Mouse (Mus musculus) ovary, postnatal 14 days (tissue): ENCODE data around the gene Dnajc11.

ENCODE experiments used
- DNase-seq: peaks from one replicate; pipeline ENCODE4 v3.0.0; 2022; ENCODE audit warnings: low spot score

Dnajc11 gene

GRCm38 (mm10) chr4:152009076-152010051 lies 75.9 kb downstream of the Dnajc11 start:
- DNase-seq = no peak

DNA sequence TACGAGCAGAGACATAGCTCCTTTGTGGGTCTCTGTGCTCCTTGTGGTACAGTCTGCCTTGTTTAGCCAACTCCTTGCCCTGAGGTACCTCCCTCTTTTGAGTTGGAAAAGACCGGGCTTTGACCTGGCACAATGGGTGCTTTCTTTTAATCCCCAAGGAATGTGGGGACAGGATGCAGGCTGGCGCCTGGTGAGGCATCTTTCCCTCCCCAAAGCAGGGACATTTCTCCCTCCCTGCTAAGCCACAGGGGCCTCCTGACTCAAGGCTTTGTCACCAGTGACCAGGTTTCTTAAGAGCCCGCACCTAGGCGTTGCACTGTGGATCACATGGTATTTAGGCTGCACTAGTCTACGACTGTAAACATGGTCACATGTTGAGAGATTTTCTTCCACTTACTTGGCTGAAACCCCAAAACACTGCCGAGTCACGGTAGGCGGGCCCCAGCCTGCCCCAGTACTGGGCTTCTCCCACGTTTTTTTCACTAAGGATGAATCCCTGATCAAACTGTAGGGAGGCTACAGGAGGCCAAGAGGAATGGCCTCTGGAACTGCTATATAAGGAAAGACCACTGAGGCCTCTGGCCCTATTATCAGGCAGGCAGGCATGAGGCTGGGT lies 76.7 kb downstream of the Dnajc11 start:
- no peak for DNase-seq

- DNase-seq = no peak
Observed at GRCm38 (mm10) chr4:152010707-152011134, 77.2 kb downstream of the Dnajc11 start.

DNA sequence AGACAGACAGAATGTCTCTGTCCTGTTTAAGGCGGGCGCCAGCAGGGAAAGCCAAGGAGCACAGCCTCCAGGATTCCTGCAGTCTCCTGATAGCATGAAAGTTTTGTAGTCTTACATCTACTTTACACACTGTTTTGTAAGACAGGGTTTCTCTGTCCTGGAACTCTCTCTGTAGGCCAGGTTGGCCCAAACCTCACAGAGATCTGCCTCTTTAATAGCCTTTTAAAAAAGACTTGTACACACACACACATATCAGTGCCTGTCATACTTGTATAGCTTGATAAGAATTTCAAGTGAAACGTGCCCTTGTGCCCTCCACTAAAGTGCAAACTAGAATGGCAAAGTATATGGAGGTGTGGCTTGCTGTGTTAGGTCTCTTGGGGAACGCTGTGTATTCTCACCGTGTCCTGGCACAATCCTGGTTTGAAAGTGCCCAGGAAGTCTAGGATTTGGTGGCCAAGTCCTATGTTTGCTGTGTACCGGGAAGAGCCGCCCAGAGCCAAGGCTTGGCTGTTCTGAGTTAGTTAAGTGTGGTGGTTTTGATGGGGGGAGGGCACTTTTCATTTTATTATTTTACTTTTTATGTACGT lies 77.8 kb downstream of the Dnajc11 start:
- DNase-seq = no peak

- DNase-seq = no peak
Observed at GRCm38 (mm10) chr4:152012109-152012508, 78.6 kb downstream of the Dnajc11 start.

GRCm38 (mm10) chr4:152013036-152013813 lies 79.7 kb downstream of the Dnajc11 start:
- no peak for DNase-seq

DNA sequence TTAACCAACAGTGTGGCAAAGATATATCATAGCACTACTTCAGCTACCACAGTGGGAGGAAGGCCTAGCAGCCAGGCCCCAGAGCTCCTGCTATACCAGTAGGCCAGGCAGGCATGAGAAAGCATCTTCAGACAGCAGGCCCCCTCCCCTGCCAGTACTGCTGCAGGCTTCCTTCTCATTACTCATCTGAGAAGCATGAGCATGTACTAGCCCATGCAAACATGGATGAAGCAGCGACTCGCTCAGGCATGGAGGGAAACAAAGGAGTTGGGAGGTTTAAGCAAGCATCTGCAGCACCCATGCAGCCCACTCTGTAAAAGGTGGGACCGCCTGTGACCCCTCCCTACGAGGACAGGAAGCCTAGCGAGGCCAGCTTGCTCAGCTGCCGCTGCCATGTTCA lies 85.6 kb downstream of the Dnajc11 start:
- DNase-seq = no peak

DNA sequence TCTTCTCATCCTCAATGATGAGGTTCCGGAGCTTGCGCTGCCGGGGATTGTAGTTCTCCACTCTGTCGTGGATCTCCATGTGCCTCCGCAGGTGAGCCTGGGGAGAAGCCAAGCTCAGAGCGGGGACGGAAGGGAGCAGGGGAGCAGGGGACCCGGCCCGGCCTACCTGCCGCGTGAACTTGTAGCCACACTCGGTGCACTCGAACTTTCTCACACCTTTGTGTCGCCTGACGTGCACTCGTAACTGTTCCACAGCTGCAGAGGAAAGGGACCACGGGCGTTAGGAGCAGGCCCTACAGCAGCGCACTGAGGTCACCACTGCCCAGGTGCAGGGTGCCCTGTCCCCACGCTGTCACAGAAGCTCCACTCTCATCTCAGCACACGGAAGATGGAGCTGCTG lies 86.5 kb downstream of the Dnajc11 start:
- no peak for DNase-seq

DNA sequence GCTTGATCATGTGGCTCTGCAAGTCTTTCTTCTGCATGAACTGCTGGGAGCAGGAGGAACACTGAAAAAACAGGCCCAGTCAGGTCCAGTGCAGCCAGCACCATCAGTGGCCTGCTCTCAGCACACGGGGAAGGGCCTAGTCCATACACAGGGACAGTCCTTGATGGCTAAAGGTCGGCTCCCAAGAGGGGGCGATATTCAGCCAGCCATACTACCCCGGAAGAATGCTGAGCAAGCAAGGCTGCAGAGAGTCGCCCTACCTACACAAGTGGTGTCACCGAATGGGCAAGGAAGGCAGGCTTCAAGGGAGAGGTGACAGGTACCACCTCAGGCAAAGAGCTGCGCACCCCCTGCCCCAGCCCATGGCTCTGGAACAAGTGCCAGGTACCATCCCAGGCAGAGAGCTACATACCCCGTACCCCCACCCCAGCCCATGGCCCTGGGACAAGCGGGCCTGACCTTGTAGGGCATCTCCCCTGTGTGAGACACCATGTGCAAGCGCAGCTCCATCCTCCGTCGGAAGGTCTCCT lies 88.1 kb downstream of the Dnajc11 start:
- no peak for DNase-seq

- DNase-seq = no peak
Observed at GRCm38 (mm10) chr4:152022506-152022905, 89.0 kb downstream of the Dnajc11 start.

DNA sequence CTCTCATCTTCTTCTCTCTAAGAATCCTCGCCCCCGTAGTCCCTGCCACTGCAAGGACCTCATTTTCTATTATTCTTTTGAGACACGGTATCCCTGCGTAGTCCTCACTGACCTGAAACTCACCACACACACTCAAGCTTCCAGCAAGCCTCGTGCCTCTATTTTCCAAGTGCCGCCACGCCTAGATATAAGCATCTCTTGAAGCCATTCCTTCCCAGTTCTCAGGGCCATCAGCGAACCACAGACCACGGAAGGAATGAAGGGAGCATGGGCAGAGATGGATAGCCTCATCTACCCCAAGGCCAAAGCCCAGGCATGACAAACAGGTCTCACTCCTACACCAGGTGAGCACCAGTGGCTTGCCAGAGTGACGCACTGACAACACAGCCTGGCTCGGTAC lies 91.0 kb downstream of the Dnajc11 start:
- no peak for DNase-seq

GRCm38 (mm10) chr4:152026751-152027508 lies 93.4 kb downstream of the Dnajc11 start:
- DNase-seq = no peak

DNA sequence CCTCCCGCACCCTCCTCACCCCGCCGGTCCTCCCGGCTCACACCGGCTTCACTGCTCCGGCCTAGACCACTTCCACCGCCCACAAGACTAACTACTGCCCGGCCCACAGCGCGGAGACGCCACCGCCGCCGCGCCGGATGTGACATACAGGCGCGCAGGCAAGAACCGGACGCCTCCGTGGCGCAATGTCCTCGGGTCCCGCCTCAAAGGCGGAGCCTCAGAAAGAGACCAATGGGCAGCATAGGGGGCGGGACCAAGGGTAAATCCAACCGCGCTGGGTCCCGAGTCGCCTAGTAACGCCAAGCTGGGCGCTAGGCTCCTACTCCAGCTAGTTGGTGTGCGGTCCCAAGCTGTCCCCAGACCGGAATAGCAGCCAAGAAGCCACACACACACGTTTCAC lies 94.0 kb downstream of the Dnajc11 start, which contains the start of gene Zbtb48:
Gene Zbtb48 (minus strand): TSS at position 148 of the 400 bp plus-strand sequence.
- DNase-seq = peak; percentile 89

DNA sequence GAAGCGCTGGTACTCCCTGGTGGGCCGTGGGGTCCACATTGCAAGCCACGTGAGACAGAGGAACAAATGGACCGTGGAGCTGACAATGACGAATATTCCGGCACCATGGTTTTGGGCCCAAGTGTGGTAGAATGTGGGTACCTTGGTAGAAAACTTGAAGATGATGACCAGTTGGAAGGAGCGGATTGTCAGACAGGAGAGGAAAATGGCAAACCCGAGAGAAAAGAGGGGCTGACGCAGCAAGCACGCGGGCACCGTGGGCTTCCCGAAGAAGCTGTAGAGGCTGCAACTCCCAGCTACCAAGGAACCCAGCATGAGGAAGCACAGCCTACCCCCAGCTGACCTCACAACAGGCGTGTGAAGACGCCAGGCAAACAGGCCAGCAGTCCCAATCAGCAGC lies 95.0 kb downstream of the Dnajc11 start:
- DNase-seq = no peak

DNA sequence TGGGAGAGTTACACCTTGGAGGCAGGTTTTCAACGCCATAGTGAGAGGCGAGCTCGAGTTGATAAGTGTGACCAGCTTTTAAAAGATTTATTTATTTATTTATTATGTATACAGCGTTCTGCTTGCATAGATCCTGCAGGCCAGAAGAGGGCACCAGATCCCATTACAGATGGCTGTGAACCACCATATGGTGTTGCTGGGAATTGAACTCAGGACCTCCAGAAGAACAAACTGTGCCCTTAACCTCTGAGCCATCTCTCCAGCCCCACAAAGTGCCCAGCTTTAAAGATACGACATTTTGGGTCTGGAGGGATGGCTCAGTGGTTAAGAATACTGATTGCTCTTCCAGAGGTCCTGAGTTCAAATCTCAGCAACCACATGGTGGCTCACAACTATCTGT lies 95.6 kb downstream of the Dnajc11 start:
- DNase-seq = no peak

GRCm38 (mm10) chr4:152029997-152030396 lies 96.5 kb downstream of the Dnajc11 start:
- no peak for DNase-seq
